Mouse (Mus musculus) bone marrow, adult 2 months (tissue): ENCODE measurements around the gene Gjc2.

Experiments
- CTCF ChIP-seq: fragments of 200-500 bp; IDR thresholded peaks from 2 replicates; pipeline ENCODE4 v1.5.1; 2011; ENCODE audit warnings: low read length, control low read depth; ENCODE audit not compliant: control insufficient read depth, insufficient read depth
- POLR2A ChIP-seq: fragments of 200-500 bp; IDR thresholded peaks from 2 replicates; pipeline ENCODE4 v1.6.1; 2011; ENCODE audit warnings: low read depth, mild to moderate bottlenecking, control low read depth, low read length, borderline replicate concordance; ENCODE audit not compliant: control insufficient read depth

DNA sequence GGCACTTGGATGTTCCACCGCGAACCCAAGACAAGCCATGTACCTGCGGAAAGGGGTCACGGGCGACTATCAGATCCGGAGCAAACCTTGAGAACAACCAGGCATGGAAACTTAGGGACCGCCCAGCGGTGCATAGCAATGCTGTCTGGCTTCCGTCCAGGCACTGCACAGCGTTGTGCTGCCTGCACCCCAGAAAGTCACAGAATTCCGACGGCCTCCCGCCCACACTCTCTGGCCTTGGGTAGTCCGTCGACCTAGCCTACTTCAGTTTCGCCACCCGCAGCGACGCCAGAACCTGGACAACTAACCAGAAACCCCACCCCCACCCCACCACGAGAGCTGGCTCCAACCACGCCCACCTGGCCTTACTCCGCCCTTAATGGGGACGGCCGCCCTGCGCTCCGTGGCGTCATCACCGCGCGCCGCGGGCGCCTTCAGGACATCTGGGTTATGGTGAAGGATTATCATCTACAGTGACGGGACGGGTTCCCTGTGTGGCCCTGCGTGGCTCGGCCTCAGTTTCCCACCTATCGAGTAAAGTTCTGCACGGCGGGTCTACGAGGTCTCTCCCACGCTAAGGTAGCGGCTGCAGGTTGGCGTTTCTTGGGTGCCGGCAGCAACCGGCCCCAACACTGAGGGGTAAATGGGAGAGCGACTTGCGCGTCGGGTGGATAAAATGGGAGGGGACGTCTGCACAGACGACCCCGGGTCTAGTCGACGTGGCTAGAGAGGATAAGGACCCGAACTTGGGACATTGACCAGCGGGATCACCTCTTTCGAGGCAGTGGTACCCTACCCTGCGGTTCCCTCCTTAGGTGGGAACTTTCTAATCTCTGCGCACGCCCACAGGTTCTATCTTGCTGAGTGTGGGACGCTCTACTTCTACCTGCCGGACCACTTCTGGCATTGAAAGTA is 19.3 kb upstream of the Gjc2 start, which contains the start of gene Mrpl55:
- TF ChIP-seq CTCF (no peak), POLR2A (peak; percentile 63; the same call in 1 of the 2 replicates)
